Mouse (Mus musculus): ENCODE measurements at regions not wholly inside any gene's neighbourhood (a gene's known extent, or its start where the extent isn't known, plus 50 kb on each side); places are given as distances from the start of the nearest gene placed in this dataset.

DNA sequence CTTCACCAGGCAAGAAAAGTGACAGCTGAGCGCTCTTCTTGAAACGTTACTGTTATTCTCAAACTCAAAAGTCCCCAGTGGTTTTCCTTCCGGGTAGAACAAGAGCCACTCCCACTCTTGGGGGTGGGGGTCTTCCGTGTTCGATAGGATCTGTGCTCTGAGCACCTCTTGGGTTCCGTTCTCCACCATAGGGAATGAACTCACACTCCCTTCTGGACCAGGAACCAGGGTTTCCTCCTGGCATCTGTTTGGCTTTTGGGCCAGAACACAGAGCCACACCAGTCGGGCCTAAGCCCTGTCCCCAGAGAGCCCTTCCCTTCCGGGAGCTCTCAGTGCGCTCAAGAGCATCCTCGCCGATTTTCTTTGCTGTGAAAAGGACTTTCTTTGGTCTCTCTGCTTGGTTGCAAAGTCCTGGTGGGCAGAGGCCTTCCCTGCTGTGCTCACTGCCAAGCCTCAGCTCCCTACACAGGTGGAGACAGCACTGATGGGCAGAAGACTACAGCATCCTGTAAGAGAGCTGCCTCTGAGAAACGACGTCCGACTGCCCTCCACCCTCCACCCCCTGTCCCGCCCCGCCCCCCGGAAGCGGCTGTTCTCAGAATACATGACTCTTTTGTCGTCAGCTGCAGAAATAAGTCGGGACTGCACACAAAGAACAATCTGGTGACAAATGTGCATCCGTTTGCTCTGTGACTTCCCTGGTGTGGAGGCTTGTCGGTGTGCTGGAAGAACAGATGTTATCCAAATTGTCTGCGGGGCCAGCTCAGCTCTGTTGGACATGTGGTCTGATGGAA, 90.9 kb upstream of the Lef1 start:
- TF ChIP-seq POLR2A (IDR thresholded peaks at IDR 0.05; ENCODE audit: insufficient read depth, low read depth, low read length) (0 out of 2 replicates have a peak, but pooled peaks have one; percentile 29), CTCF (IDR thresholded peaks at IDR 0.05) (no peak), EP300 (IDR thresholded peaks at IDR 0.05; ENCODE audit: insufficient read depth, low read depth, low read length) (no peak)

Data from heart, adult 2 months (tissue).